Mouse (Mus musculus): Measurements from ENCODE around the gene Gm21904.
"Not testable (repeated sequence)": the region's sequence is repeated elsewhere in the genome, so short reads cannot be mapped to it uniquely, and the experiment has no call there.

Gm21904 gene

GRCm38 (mm10) chrY:17846166-17846565 lies at the start of gene Gm21904:
Gene Gm21904, minus strand, starts transcription at chrY:17846266.
- not testable (repeated sequence) for DNase-seq (ENCODE audit: low spot score)

- not testable (repeated sequence) for DNase-seq (ENCODE audit: low spot score)
Measured at GRCm38 (mm10) chrY:17874441-17874840, 28.4 kb upstream of the Gm21904 start, which contains the start of the genes Gm20772 and Gm20831. Gene Gm20772, plus strand, starts transcription at chrY:17874741. Gene Gm20831, plus strand, starts transcription at chrY:17874741.

Data from embryo, embryonic 10 days (tissue).